Mouse (Mus musculus): ENCODE results near the gene Prss35. TPM values are rescaled to one million over a fixed set of nuclear protein-coding genes. Genes with fewer than 3 reads are reported as not detected.

The Prss35 gene
- polyA plus RNA-seq, 1 experiment = not detected

GRCm38 (mm10) chr9:86778212-86778611 is 34.8 kb downstream of the Prss35 start:
- Histone ChIP-seq H3K4me1 (ENCODE audit: control insufficient read depth) (no peaks in the 10 kb centered on the region), H3K4me3 (replicated peaks) (no peak overlapping the region), H3K27me3 (ENCODE audit: control insufficient read depth) (no peaks in the 10 kb centered on the region), H3K36me3 (ENCODE audit: control insufficient read depth) (no peaks in the 10 kb centered on the region), H3K9me3 (ENCODE audit: control insufficient read depth, low read length) (no peaks in the 10 kb centered on the region)
- TF ChIP-seq GATA1 (IDR thresholded peaks at IDR 0.05; ENCODE audit: low read length) (no peak), TAL1 (IDR thresholded peaks at IDR 0.05; ENCODE audit: low read length) (no peak)

- Histone ChIP-seq H3K9me3 (ENCODE audit: control insufficient read depth, low read length) (no peaks in the 10 kb centered on the region), H3K4me3 (replicated peaks) (no peak overlapping the region), H3K36me3 (ENCODE audit: control insufficient read depth) (no peaks in the 10 kb centered on the region), H3K27me3 (ENCODE audit: control insufficient read depth) (no peaks in the 10 kb centered on the region), H3K4me1 (ENCODE audit: control insufficient read depth) (no peaks in the 10 kb centered on the region)
- TF ChIP-seq TAL1 (IDR thresholded peaks at IDR 0.05; ENCODE audit: low read length) (no peak), GATA1 (IDR thresholded peaks at IDR 0.05; ENCODE audit: low read length) (no peak)
Measured at GRCm38 (mm10) chr9:86781426-86781825, 38.0 kb downstream of the Prss35 start.

GRCm38 (mm10) chr9:86782836-86783235 is 39.4 kb downstream of the Prss35 start:
- Histone ChIP-seq H3K4me3 (replicated peaks) (no peak overlapping the region), H3K9me3 (ENCODE audit: control insufficient read depth, low read length) (no peaks in the 10 kb centered on the region), H3K4me1 (ENCODE audit: control insufficient read depth) (no peaks in the 10 kb centered on the region), H3K27me3 (ENCODE audit: control insufficient read depth) (no peaks in the 10 kb centered on the region), H3K36me3 (ENCODE audit: control insufficient read depth) (no peaks in the 10 kb centered on the region)
- TF ChIP-seq TAL1 (IDR thresholded peaks at IDR 0.05; ENCODE audit: low read length) = no peak
- TF ChIP-seq GATA1 (IDR thresholded peaks at IDR 0.05; ENCODE audit: low read length) = no peak

GRCm38 (mm10) chr9:86789186-86789585 is 45.7 kb downstream of the Prss35 start:
- no peak overlapping the region for H3K4me3 ChIP-seq (replicated peaks)
- H3K27me3 ChIP-seq (ENCODE audit: control insufficient read depth) = no peaks in the 10 kb centered on the region

GRCm38 (mm10) chr9:86791927-86792326 is 48.5 kb downstream of the Prss35 start:
- H3K27me3 ChIP-seq (ENCODE audit: control insufficient read depth) = no peaks in the 10 kb centered on the region
- H3K4me3 ChIP-seq (replicated peaks) = no peak overlapping the region
- no peak for TF ChIP-seq TAL1 (IDR thresholded peaks at IDR 0.05; ENCODE audit: low read length)
- TF ChIP-seq GATA1 (IDR thresholded peaks at IDR 0.05; ENCODE audit: low read length) = no peak
- no peaks in the 10 kb centered on the region for H3K4me1 ChIP-seq (ENCODE audit: control insufficient read depth)
- no peaks in the 10 kb centered on the region for H3K9me3 ChIP-seq (ENCODE audit: control insufficient read depth, low read length)
- no peaks in the 10 kb centered on the region for H3K36me3 ChIP-seq (ENCODE audit: control insufficient read depth)

More at GRCm38 (mm10) chr9:86789186-86789585, 45.7 kb downstream of the Prss35 start:
- H3K9me3 ChIP-seq (ENCODE audit: control insufficient read depth, low read length) = no peaks in the 10 kb centered on the region
- TF ChIP-seq TAL1 (IDR thresholded peaks at IDR 0.05; ENCODE audit: low read length) (no peak), GATA1 (IDR thresholded peaks at IDR 0.05; ENCODE audit: low read length) (no peak)
- H3K36me3 ChIP-seq (ENCODE audit: control insufficient read depth) = no peaks in the 10 kb centered on the region
- no peaks in the 10 kb centered on the region for H3K4me1 ChIP-seq (ENCODE audit: control insufficient read depth)

GRCm38 (mm10) chr9:86795236-86795635 is 51.8 kb downstream of the Prss35 start:
- Histone ChIP-seq H3K4me1 (ENCODE audit: control insufficient read depth) (no peaks in the 10 kb centered on the region), H3K27me3 (ENCODE audit: control insufficient read depth) (no peaks in the 10 kb centered on the region), H3K9me3 (ENCODE audit: control insufficient read depth, low read length) (no peaks in the 10 kb centered on the region), H3K36me3 (ENCODE audit: control insufficient read depth) (no peaks in the 10 kb centered on the region), H3K4me3 (replicated peaks) (no peak overlapping the region)
- TF ChIP-seq GATA1 (IDR thresholded peaks at IDR 0.05; ENCODE audit: low read length) (no peak), TAL1 (IDR thresholded peaks at IDR 0.05; ENCODE audit: low read length) (no peak)

GRCm38 (mm10) chr9:86797553-86797952 is 54.1 kb downstream of the Prss35 start:
- H3K36me3 ChIP-seq (ENCODE audit: control insufficient read depth) = no peaks in the 10 kb centered on the region

GRCm38 (mm10) chr9:86798129-86798528 is 54.7 kb downstream of the Prss35 start:
- TF ChIP-seq GATA1 (IDR thresholded peaks at IDR 0.05; ENCODE audit: low read length) = no peak
- no peak for TF ChIP-seq TAL1 (IDR thresholded peaks at IDR 0.05; ENCODE audit: low read length)
- Histone ChIP-seq H3K27me3 (ENCODE audit: control insufficient read depth) (no peaks in the 10 kb centered on the region), H3K36me3 (ENCODE audit: control insufficient read depth) (no peaks in the 10 kb centered on the region), H3K4me1 (ENCODE audit: control insufficient read depth) (no peaks in the 10 kb centered on the region), H3K4me3 (replicated peaks) (no peak overlapping the region), H3K9me3 (ENCODE audit: control insufficient read depth, low read length) (no peaks in the 10 kb centered on the region)

More at GRCm38 (mm10) chr9:86797553-86797952, 54.1 kb downstream of the Prss35 start:
- H3K9me3 ChIP-seq (ENCODE audit: control insufficient read depth, low read length) = no peaks in the 10 kb centered on the region
- H3K4me3 ChIP-seq (replicated peaks) = no peak overlapping the region
- no peaks in the 10 kb centered on the region for H3K4me1 ChIP-seq (ENCODE audit: control insufficient read depth)
- no peaks in the 10 kb centered on the region for H3K27me3 ChIP-seq (ENCODE audit: control insufficient read depth)
- TF ChIP-seq TAL1 (IDR thresholded peaks at IDR 0.05; ENCODE audit: low read length) = no peak
- no peak for TF ChIP-seq GATA1 (IDR thresholded peaks at IDR 0.05; ENCODE audit: low read length)

GRCm38 (mm10) chr9:86798686-86799085 is 55.2 kb downstream of the Prss35 start:
- Histone ChIP-seq H3K27me3 (ENCODE audit: control insufficient read depth) (no peaks in the 10 kb centered on the region), H3K36me3 (ENCODE audit: control insufficient read depth) (no peaks in the 10 kb centered on the region), H3K4me1 (ENCODE audit: control insufficient read depth) (no peaks in the 10 kb centered on the region), H3K4me3 (replicated peaks) (no peak overlapping the region), H3K9me3 (ENCODE audit: control insufficient read depth, low read length) (no peaks in the 10 kb centered on the region)
- TF ChIP-seq TAL1 (IDR thresholded peaks at IDR 0.05; ENCODE audit: low read length) (no peak), GATA1 (IDR thresholded peaks at IDR 0.05; ENCODE audit: low read length) (no peak)

GRCm38 (mm10) chr9:86799099-86799498 is 55.6 kb downstream of the Prss35 start:
- Histone ChIP-seq H3K4me1 (ENCODE audit: control insufficient read depth) (no peaks in the 10 kb centered on the region), H3K36me3 (ENCODE audit: control insufficient read depth) (no peaks in the 10 kb centered on the region), H3K27me3 (ENCODE audit: control insufficient read depth) (no peaks in the 10 kb centered on the region), H3K9me3 (ENCODE audit: control insufficient read depth, low read length) (no peaks in the 10 kb centered on the region), H3K4me3 (replicated peaks) (no peak overlapping the region)
- TF ChIP-seq TAL1 (IDR thresholded peaks at IDR 0.05; ENCODE audit: low read length) (no peak), GATA1 (IDR thresholded peaks at IDR 0.05; ENCODE audit: low read length) (no peak)

Measured in erythroblast, embryonic 14.5 days (primary cell).